Mouse (Mus musculus): ENCODE data around the gene E330017A01Rik.

DNA sequence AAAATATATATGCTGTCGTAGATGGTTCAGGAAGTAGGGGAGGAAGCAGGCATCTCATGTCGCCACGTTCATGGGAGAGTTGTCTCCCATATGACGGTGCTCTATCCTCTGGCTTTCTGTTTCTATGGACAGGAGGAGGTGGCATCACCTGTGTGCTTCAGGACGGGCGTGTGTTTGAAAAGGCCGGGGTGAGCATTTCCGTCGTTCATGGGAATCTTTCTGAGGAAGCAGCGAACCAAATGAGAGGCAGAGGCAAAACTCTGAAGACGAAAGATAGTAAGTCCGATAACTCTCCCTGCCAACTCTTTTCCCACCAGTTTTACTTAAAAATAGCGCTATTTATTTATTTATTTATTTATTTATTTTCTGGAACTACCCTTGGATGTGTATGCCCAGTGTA is 33.9 kb upstream of the E330017A01Rik start:
- TF ChIP-seq CTCF (IDR thresholded peaks at IDR 0.05; ENCODE audit: low read depth): no peak
- no peak for TF ChIP-seq EP300 (IDR thresholded peaks at IDR 0.05; ENCODE audit: low read depth)

Measured in liver, embryonic 14.5 days (tissue).